Mouse (Mus musculus) lung, postnatal 0 days (tissue): ENCODE measurements at regions not wholly inside any gene's neighbourhood (a gene's known extent, or its start where the extent isn't known, plus 50 kb on each side); places are given as distances from the start of the nearest gene placed in this dataset.

Experiments
- CTCF ChIP-seq: IDR thresholded peaks from 2 replicates; pipeline ENCODE4 v1.5.1; 2016; ENCODE audit warnings: antibody characterized with exemption, mild to moderate bottlenecking
- EP300 ChIP-seq: IDR thresholded peaks from 2 replicates; pipeline ENCODE4 v1.6.1; 2016; ENCODE audit warnings: antibody characterized with exemption, mild to moderate bottlenecking, control low read depth

GRCm38 (mm10) chr9:73240188-73240587 lies 127.0 kb downstream of the Rsl24d1 start:
- TF ChIP-seq CTCF (no peak), EP300 (no peak)
